Mouse (Mus musculus): ENCODE data around the gene 1600014C10Rik.

The 1600014C10Rik gene

GRCm38 (mm10) chr7:38208969-38209368 lies 26.0 kb downstream of the 1600014C10Rik start:
- in situ Hi-C loops (cut with MboI; ENCODE audit: unreplicated experiment in 2 of 2) = loop anchor here (5.0 to 10.0 kb wide), 2 partner anchors 37 to 834 kb away; no protein-coding TSS in a partner anchor

- in situ Hi-C loops (cut with MboI; ENCODE audit: unreplicated experiment in 2 of 2) = loop anchor here (5.0 to 10.0 kb wide), 2 partner anchors 37 to 835 kb away; no protein-coding TSS in a partner anchor
These were observed 26.6 kb downstream of the 1600014C10Rik start for GRCm38 (mm10) chr7:38209478-38210152.

GRCm38 (mm10) chr7:38212651-38213062 lies 29.6 kb downstream of the 1600014C10Rik start:
- in situ Hi-C loops (cut with MboI; ENCODE audit: unreplicated experiment in 2 of 2) = no loop called here

- in situ Hi-C loops (cut with MboI; ENCODE audit: unreplicated experiment in 2 of 2) = no loop called here
These were observed 31.6 kb downstream of the 1600014C10Rik start for GRCm38 (mm10) chr7:38214473-38215214.

- in situ Hi-C loops (cut with MboI; ENCODE audit: unreplicated experiment in 2 of 2) = no loop called here
These were observed 32.3 kb downstream of the 1600014C10Rik start for GRCm38 (mm10) chr7:38215281-38215680.

- in situ Hi-C loops (cut with MboI; ENCODE audit: unreplicated experiment in 2 of 2) = no loop called here
These were observed 32.7 kb downstream of the 1600014C10Rik start for GRCm38 (mm10) chr7:38215697-38216096.

- in situ Hi-C loops (cut with MboI; ENCODE audit: unreplicated experiment in 2 of 2) = no loop called here
These were observed 34.6 kb downstream of the 1600014C10Rik start for GRCm38 (mm10) chr7:38217417-38218171.

GRCm38 (mm10) chr7:38218631-38219367 lies 35.8 kb downstream of the 1600014C10Rik start:
- in situ Hi-C loops (cut with MboI; ENCODE audit: unreplicated experiment in 2 of 2) = no loop called here

GRCm38 (mm10) chr7:38219526-38219925 lies 36.5 kb downstream of the 1600014C10Rik start:
- in situ Hi-C loops (cut with MboI; ENCODE audit: unreplicated experiment in 2 of 2) = no loop called here

- in situ Hi-C loops (cut with MboI; ENCODE audit: unreplicated experiment in 2 of 2) = no loop called here
These were observed 37.8 kb downstream of the 1600014C10Rik start for GRCm38 (mm10) chr7:38220866-38221265.

GRCm38 (mm10) chr7:38224577-38225369 lies 41.8 kb downstream of the 1600014C10Rik start:
- in situ Hi-C loops (cut with MboI; ENCODE audit: unreplicated experiment in 2 of 2) = no loop called here

- in situ Hi-C loops (cut with MboI; ENCODE audit: unreplicated experiment in 2 of 2) = no loop called here
These were observed 43.2 kb downstream of the 1600014C10Rik start for GRCm38 (mm10) chr7:38226226-38226625.

- in situ Hi-C loops (cut with MboI; ENCODE audit: unreplicated experiment in 2 of 2) = no loop called here
These were observed 44.3 kb downstream of the 1600014C10Rik start for GRCm38 (mm10) chr7:38227181-38227899.

- in situ Hi-C loops (cut with MboI; ENCODE audit: unreplicated experiment in 2 of 2) = no loop called here
These were observed 44.9 kb downstream of the 1600014C10Rik start, which contains the start of gene Plekhf1 for GRCm38 (mm10) chr7:38227900-38228298. Gene Plekhf1, minus strand, starts transcription at chr7:38228016.

GRCm38 (mm10) chr7:38228329-38228728 lies 45.3 kb downstream of the 1600014C10Rik start:
- in situ Hi-C loops (cut with MboI; ENCODE audit: unreplicated experiment in 2 of 2) = no loop called here

GRCm38 (mm10) chr7:38230285-38230684 lies 47.3 kb downstream of the 1600014C10Rik start:
- in situ Hi-C loops (cut with MboI; ENCODE audit: unreplicated experiment in 2 of 2) = no loop called here

GRCm38 (mm10) chr7:38236400-38237105 lies 53.5 kb downstream of the 1600014C10Rik start:
- in situ Hi-C loops (cut with MboI; ENCODE audit: unreplicated experiment in 2 of 2) = no loop called here

GRCm38 (mm10) chr7:38237140-38237539 lies 54.1 kb downstream of the 1600014C10Rik start:
- in situ Hi-C loops (cut with MboI; ENCODE audit: unreplicated experiment in 2 of 2) = no loop called here

Measured in v-Abl transformed pro-B cells (cell line).